Mouse (Mus musculus): ENCODE results near the gene Zbtb16.

GRCm38 (mm10) chr9:48761175-48761556 is 74.9 kb downstream of the Zbtb16 start:
- no peak for TF ChIP-seq ELF1 (IDR thresholded peaks at IDR 0.05; ENCODE audit: low read depth, low read length)
- no peak for TF ChIP-seq GABPA (IDR thresholded peaks at IDR 0.05; ENCODE audit: low read depth, low read length)
